Mouse (Mus musculus) heart, embryonic 11.5 days (tissue): ENCODE results near the gene Tdrd9. TPM values are rescaled to one million over a fixed set of nuclear protein-coding genes. Genes with fewer than 3 reads are reported as not detected.

Experiments used
- ATAC-seq: fragments of 200-750 bp; cut with Nextera tagmentation; replicated peaks from 2 replicates; pipeline ENCODE4 v1.8.0; 2017; ENCODE audit warnings: moderate library complexity; ENCODE audit not compliant: insufficient number of reproducible peaks, low FRiP score, low TSS enrichment
- H3K27ac ChIP-seq: fragments of 300-500 bp; sonication (generic); 2 replicates; pipeline ENCODE4 v1.5.1; 2014; ENCODE audit warnings: mild to moderate bottlenecking, low read depth, low read length
- H3K27me3 ChIP-seq: fragments of 300-500 bp; sonication (generic); 2 replicates; pipeline ENCODE4 v1.6.1; 2014; ENCODE audit warnings: mild to moderate bottlenecking, low read length, mixed read lengths; ENCODE audit not compliant: control insufficient read depth, insufficient read depth
- H3K36me3 ChIP-seq: fragments of 300-500 bp; sonication (generic); 2 replicates; pipeline ENCODE4 v1.6.1; 2014; ENCODE audit warnings: mild to moderate bottlenecking, low read length, moderate library complexity, mixed read lengths; ENCODE audit not compliant: control insufficient read depth, insufficient read depth
- H3K4me1 ChIP-seq: fragments of 300-500 bp; sonication (generic); 2 replicates; pipeline ENCODE4 v1.6.1; 2014; ENCODE audit warnings: low read length; ENCODE audit not compliant: control insufficient read depth, insufficient read depth
- H3K4me2 ChIP-seq: fragments of 300-500 bp; sonication (generic); 2 replicates; pipeline ENCODE4 v1.6.1; 2014; ENCODE audit warnings: mild to moderate bottlenecking, moderate library complexity
- H3K4me3 ChIP-seq: fragments of 300-500 bp; sonication (generic); 2 replicates; pipeline ENCODE4 v1.5.1; 2014; ENCODE audit warnings: low read depth, low read length
- H3K9ac ChIP-seq: fragments of 300-500 bp; sonication (generic); 2 replicates; pipeline ENCODE4 v1.6.1; 2014; ENCODE audit warnings: mild to moderate bottlenecking, low read depth, low read length, moderate library complexity
- H3K9me3 ChIP-seq: fragments of 300-500 bp; sonication (generic); replicated peaks from 2 replicates; pipeline ENCODE4 v1.6.1; 2016; ENCODE audit warnings: low read length; ENCODE audit not compliant: control insufficient read depth
- WGBS: fragments of 180-500 bp; shearing (Covaris S2); extraction: QIAGEN DNeasy Blood & Tissue Kit; methylation state at CpG from one replicate; pipeline ENCODE4 v1.1.7; 2014; ENCODE audit not compliant: insufficient replicate concordance; 5-methylcytosine and 5-hydroxymethylcytosine counted together
- polyA plus RNA-seq: library from polyadenylated mRNA; unstranded; fragments of >200 nt; fragmentation: Nextera tagmentation; extraction: Ambion mirVana; gene quantifications from 2 replicates; pipeline ENCODE4 v1.2.1, GENCODE M21; 2014

Gene Tdrd9
- polyA plus RNA-seq, 1 experiment from 2014 or later: 0.31 TPM

GRCm38 (mm10) chr12:111999735-112000134 lies 28.4 kb downstream of the Tdrd9 start:
- WGBS: 92% methylated on average over 7 of the region's 7 CpGs
- H3K9ac ChIP-seq: no peak overlapping the region
- no peak for ATAC-seq
- no peak overlapping the region for H3K4me2 ChIP-seq
- H3K36me3 ChIP-seq: no peaks in the 10 kb centered on the region
- no peak overlapping the region for H3K4me3 ChIP-seq
- H3K27me3 ChIP-seq: no peaks in the 10 kb centered on the region
- H3K4me1 ChIP-seq: no peaks in the 10 kb centered on the region
- H3K9me3 ChIP-seq: no peaks in the 10 kb centered on the region
- H3K27ac ChIP-seq: no peak overlapping the region

- no peak overlapping the region for H3K9ac ChIP-seq
- ATAC-seq: no peak
- no peaks in the 10 kb centered on the region for H3K4me1 ChIP-seq
- H3K4me2 ChIP-seq: no peak overlapping the region
- no peaks in the 10 kb centered on the region for H3K9me3 ChIP-seq
- H3K27me3 ChIP-seq: no peaks in the 10 kb centered on the region
- H3K36me3 ChIP-seq: no peaks in the 10 kb centered on the region
- WGBS: 23% methylated on average over 8 of the region's 8 CpGs
- no peak overlapping the region for H3K27ac ChIP-seq
- H3K4me3 ChIP-seq: no peak overlapping the region
These were observed 29.9 kb downstream of the Tdrd9 start for GRCm38 (mm10) chr12:112001223-112001622.

- H3K9me3 ChIP-seq: no peaks in the 10 kb centered on the region
- no peak overlapping the region for H3K9ac ChIP-seq
- H3K4me1 ChIP-seq: no peaks in the 10 kb centered on the region
- H3K4me3 ChIP-seq: peak overlapping the region; percentile 10; the same call in 1 of the 2 replicates
- 38% methylated on average over 12 of the region's 12 CpGs for WGBS
- H3K27me3 ChIP-seq: no peaks in the 10 kb centered on the region
- H3K27ac ChIP-seq: no peak overlapping the region
- no peaks in the 10 kb centered on the region for H3K36me3 ChIP-seq
- peak overlapping the region; percentile 52 for H3K4me2 ChIP-seq
- ATAC-seq: no peak
These were observed 41.3 kb downstream of the Tdrd9 start for GRCm38 (mm10) chr12:112012511-112013270.

- H3K4me1 ChIP-seq: no peaks in the 10 kb centered on the region
- WGBS: 41% methylated on average over 14 of the region's 14 CpGs
- no peak overlapping the region for H3K9ac ChIP-seq
- peak overlapping the region; percentile 10; the same call in 1 of the 2 replicates for H3K4me3 ChIP-seq
- H3K27ac ChIP-seq: no peak overlapping the region
- no peaks in the 10 kb centered on the region for H3K27me3 ChIP-seq
- ATAC-seq: no peak
- H3K4me2 ChIP-seq: peak overlapping the region; percentile 52
- H3K36me3 ChIP-seq: no peaks in the 10 kb centered on the region
- H3K9me3 ChIP-seq: no peaks in the 10 kb centered on the region
These were observed 42.0 kb downstream of the Tdrd9 start for GRCm38 (mm10) chr12:112013271-112013801.

- no peak overlapping the region for H3K9ac ChIP-seq
- H3K4me2 ChIP-seq: no peak overlapping the region
- no peaks in the 10 kb centered on the region for H3K9me3 ChIP-seq
- no peak overlapping the region for H3K4me3 ChIP-seq
- WGBS: 72% methylated on average over 4 of the region's 4 CpGs
- ATAC-seq: no peak
- no peaks in the 10 kb centered on the region for H3K36me3 ChIP-seq
- no peaks in the 10 kb centered on the region for H3K27me3 ChIP-seq
- no peaks in the 10 kb centered on the region for H3K4me1 ChIP-seq
- H3K27ac ChIP-seq: no peak overlapping the region
These were observed 45.0 kb downstream of the Tdrd9 start for GRCm38 (mm10) chr12:112016346-112016745.

GRCm38 (mm10) chr12:112023306-112023705 lies 51.9 kb downstream of the Tdrd9 start:
- no peak overlapping the region for H3K27ac ChIP-seq
- H3K9me3 ChIP-seq: no peaks in the 10 kb centered on the region
- WGBS: 63% methylated on average over 2 of the region's 2 CpGs
- H3K4me3 ChIP-seq: no peak overlapping the region
- no peak overlapping the region for H3K4me2 ChIP-seq
- H3K4me1 ChIP-seq: no peaks in the 10 kb centered on the region
- ATAC-seq: no peak
- H3K9ac ChIP-seq: no peak overlapping the region
- no peaks in the 10 kb centered on the region for H3K36me3 ChIP-seq
- no peaks in the 10 kb centered on the region for H3K27me3 ChIP-seq

- Histone ChIP-seq H3K9ac (no peak overlapping the region), H3K27me3 (no peaks in the 10 kb centered on the region), H3K27ac (no peak overlapping the region), H3K4me1 (no peaks in the 10 kb centered on the region), H3K4me2 (no peak overlapping the region), H3K36me3 (no peaks in the 10 kb centered on the region), H3K9me3 (no peaks in the 10 kb centered on the region), H3K4me3 (no peak overlapping the region)
- WGBS: 80% methylated on average over 17 of the region's 17 CpGs
- ATAC-seq: no peak
These were observed 53.4 kb downstream of the Tdrd9 start for GRCm38 (mm10) chr12:112024581-112025310.

GRCm38 (mm10) chr12:112025457-112025856 lies 54.1 kb downstream of the Tdrd9 start:
- no peak overlapping the region for H3K27ac ChIP-seq
- H3K9me3 ChIP-seq: no peaks in the 10 kb centered on the region
- no peak overlapping the region for H3K9ac ChIP-seq
- 82% methylated on average over 13 of the region's 13 CpGs for WGBS
- no peak overlapping the region for H3K4me2 ChIP-seq
- H3K36me3 ChIP-seq: no peaks in the 10 kb centered on the region
- no peak for ATAC-seq
- no peak overlapping the region for H3K4me3 ChIP-seq
- H3K27me3 ChIP-seq: no peaks in the 10 kb centered on the region
- no peaks in the 10 kb centered on the region for H3K4me1 ChIP-seq
